Mouse (Mus musculus) thymus, postnatal 4 days (tissue): Measurements from ENCODE around the gene Ndrg4.

Source experiments
- DNase-seq: peaks from one replicate; pipeline ENCODE4 v3.0.0; 2021

Gene Ndrg4

GRCm38 (mm10) chr8:95738596-95738995 lies 61.8 kb downstream of the Ndrg4 start:
- no peak for DNase-seq

GRCm38 (mm10) chr8:95741732-95742131 lies 65.0 kb downstream of the Ndrg4 start:
- no peak for DNase-seq

- no peak for DNase-seq
Observed at GRCm38 (mm10) chr8:95748028-95748427, 71.2 kb downstream of the Ndrg4 start.

GRCm38 (mm10) chr8:95751924-95752323 lies 75.1 kb downstream of the Ndrg4 start:
- DNase-seq: no peak

GRCm38 (mm10) chr8:95760323-95760722 lies 83.5 kb downstream of the Ndrg4 start:
- no peak for DNase-seq

- no peak for DNase-seq
Observed at GRCm38 (mm10) chr8:95764133-95764532, 87.4 kb downstream of the Ndrg4 start.
